Mouse (Mus musculus) cerebellum, postnatal 10 days (tissue): ENCODE results near the gene Notch3.

ENCODE experiments used
- DNase-seq, 2 experiments: peaks; one replicate each; pipeline ENCODE4 v3.0.0; 2021; ENCODE audit warnings: mixed read lengths in 2 of 2

The Notch3 gene

DNA sequence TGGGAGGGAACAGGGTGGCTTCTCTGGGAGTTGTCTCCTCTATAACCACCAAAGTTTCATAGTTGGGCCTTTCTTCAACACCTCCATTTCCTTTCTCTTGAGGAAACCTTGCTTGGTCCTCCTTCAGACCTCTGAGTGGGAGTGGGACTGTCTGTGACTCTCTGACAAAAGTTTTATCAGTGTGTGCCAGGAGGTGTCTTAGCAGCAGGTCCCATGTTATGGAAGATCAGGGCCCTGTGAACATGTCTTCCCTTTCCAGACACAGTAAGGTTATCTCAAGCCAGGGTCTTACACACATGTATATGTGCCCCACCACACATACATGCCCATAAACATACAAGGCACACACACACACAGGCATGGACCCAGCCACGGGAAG is 74.4 kb downstream of the Notch3 start:
- no peak for DNase-seq

DNA sequence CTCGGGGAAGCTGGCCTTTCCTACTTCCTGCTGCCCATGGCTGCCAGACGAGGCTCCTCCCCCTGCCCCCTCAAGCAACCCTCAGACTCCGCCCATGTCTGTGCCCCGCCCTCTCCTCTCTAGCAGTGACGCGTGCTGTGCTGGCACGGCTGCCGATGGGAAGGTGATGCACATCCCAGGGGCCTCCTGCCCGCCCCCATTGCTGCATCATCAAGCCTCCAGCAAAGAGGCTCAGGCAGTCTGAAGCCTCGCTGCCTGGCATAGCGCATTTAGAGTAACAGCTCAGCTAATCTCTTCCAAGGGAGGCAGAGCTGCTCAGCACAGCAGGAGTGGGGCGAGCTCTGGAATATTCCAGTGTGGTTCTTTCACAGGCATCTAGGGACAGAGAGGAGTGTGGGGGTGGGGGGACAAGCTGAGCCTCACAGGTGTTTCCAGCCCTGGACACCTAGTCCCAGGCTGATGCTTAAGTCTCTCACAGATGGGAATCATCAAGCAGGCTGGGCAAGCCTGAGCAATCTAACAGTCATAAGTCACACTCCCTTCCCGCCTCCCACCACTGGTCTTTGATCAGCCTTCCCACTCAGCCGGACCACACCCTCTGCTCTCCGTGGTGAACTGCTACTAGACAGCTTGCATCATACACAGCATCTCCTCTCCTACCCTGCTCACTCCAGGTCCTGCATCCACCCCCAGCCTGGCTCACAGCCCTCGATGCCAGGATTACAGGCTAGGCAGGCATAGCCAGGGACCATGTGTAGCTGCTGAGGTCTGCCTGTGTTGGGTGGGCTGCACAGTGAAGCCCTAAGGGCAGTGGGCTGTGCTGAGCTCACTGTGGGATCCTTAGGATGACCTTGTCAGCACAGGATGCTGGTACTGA is 75.0 kb downstream of the Notch3 start:
- peak; percentile 61 to 76 for DNase-seq

DNA sequence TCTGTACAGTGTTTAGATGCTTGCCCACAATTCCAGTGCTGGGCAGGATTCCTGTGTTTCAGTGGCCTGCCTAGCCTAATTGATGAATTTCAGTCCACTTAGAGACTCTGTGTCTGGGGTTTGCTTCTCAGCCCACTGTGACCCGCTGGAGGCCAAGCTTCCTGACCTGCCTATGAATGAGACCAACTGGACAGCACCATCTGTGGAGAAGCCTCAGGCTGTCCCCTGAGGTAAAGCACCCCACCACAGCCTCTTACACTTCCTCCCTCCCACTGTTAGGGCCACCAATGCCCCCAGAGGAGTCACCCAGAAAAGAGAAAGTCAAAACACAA is 75.7 kb downstream of the Notch3 start:
- no peak for DNase-seq

DNA sequence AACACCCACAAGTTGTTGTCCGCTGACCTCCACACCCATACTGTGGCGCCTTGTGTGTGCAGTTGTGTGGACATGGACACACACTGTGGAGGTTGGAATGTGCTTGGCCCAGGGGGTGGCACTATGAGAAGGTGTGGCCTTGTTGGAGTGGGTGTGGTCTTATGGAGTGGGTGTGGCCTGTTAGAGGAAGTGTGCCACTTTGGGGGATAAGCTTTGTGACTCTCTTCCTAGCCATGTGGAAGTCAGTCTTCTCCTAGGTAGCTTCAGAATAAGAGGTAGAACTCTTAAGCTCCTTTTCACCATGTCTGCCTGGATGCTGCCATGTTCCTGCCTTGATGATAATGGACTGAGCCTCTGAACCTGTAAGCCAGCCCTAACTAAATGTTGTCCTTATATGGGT is 79.6 kb downstream of the Notch3 start:
- no peak for DNase-seq

DNA sequence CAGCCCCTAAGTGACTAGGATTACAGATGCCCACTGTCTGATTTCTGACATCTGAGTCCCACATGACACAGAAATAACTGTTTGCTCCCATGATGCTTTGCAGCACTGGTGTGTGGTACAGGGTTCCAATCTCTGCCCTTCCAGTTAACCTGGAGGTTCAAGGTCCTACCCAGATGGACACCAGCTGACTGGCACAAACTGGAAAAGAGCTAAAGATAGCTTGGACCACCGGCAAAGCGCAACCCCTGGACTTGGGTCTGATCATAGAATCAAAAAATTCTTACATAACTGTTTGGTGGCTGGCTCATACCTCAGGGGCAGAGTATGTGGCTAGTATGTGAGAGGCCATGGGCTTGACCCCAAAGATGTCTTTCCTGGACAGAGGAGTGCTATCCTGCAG is 83.3 kb downstream of the Notch3 start:
- DNase-seq = no peak

DNA sequence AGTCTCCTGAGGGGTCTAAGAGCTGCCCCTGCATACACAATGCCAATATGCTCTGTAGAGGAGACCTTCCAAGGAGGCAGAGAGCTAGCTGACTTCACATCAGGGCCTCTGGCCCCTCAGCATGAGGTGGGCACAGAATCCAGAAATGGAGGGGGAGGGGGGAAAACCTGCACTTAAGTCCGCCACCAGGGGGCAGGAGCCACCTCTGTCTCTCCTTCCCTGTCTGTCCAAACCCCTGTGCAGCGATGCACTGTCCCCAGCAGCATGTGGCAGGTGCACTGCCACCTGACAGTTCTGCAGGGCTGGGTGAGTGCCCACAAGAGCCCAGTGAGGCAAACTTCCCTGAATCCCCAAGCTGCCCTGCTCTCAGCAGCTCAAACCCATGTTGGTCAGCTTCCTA is 91.5 kb downstream of the Notch3 start:
- peak; percentile 69 to 73 for DNase-seq

DNA sequence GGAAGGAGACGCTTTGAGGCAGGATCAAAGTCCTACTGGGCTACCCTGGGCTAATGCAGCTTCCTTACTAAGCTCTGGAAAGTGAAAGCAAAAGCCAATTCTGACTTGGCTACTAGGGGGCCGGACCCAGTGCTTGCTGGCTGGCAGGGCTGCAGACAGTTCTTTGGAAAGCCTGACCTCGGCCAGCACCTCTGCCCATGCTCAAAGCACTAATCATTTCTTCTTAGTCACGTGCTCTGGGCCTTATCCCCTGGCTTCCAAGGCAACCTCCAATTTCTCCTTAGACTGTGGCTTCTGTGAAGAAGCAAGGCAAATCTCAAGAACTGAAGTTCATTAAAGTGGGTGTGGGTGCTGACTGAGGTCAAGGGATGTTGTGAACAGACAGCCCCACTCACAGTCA is 92.0 kb downstream of the Notch3 start:
- DNase-seq = no peak

DNA sequence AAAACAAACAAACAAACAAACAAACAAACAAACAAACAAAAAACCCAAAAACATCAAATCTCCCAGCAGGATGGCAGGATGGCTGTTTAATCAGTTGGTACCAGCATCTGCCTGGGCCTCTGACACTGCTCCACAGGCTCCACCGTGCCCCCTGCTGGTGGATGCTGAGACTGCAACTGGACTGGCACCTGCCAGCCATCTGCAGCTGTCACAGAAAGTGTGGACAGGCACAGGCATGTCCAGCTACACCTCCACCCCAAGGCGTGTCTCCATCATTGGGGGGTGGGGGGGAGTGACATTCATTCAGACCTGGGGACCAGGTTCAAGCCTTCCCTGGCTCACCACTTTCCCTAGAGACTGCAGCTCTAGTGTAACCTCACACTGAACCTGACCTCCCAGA is 93.3 kb downstream of the Notch3 start:
- peak; percentile 91 to 93 for DNase-seq
